Mouse (Mus musculus) liver, embryonic 15.5 days (tissue): Measurements from ENCODE around the gene Gas2l1. TPM values are rescaled to one million over a fixed set of nuclear protein-coding genes. Genes with fewer than 3 reads are reported as not detected.
"Not testable (repeated sequence)": the region's sequence is repeated elsewhere in the genome, so short reads cannot be mapped to it uniquely, and the experiment has no call there.

Experiments
- ATAC-seq: fragments of 200-750 bp; cut with Nextera tagmentation; 2 replicates; pipeline ENCODE4 v1.8.0; 2017; ENCODE audit warnings: moderate number of reproducible peaks, mild to moderate bottlenecking, moderate library complexity; ENCODE audit not compliant: insufficient read depth
- H3K27ac ChIP-seq: fragments of 300-500 bp; sonication (generic); replicated peaks from 2 replicates; pipeline ENCODE4 v1.5.1; 2015; ENCODE audit warnings: mild to moderate bottlenecking, inconsistent platforms
- H3K27me3 ChIP-seq: fragments of 300-500 bp; sonication (generic); 2 replicates; pipeline ENCODE4 v1.6.1; 2015; ENCODE audit warnings: mild to moderate bottlenecking, inconsistent platforms
- H3K36me3 ChIP-seq: fragments of 300-500 bp; sonication (generic); replicated peaks from 2 replicates; pipeline ENCODE4 v1.6.1; 2015; ENCODE audit warnings: moderate library complexity, mild to moderate bottlenecking, inconsistent platforms
- H3K4me1 ChIP-seq: fragments of 300-500 bp; sonication (generic); replicated peaks from 2 replicates; pipeline ENCODE4 v1.6.1; 2015; ENCODE audit warnings: inconsistent platforms
- H3K4me2 ChIP-seq: fragments of 300-500 bp; sonication (generic); 2 replicates; pipeline ENCODE4 v1.6.1; 2015; ENCODE audit warnings: moderate library complexity, mild to moderate bottlenecking, inconsistent platforms
- H3K4me3 ChIP-seq: fragments of 300-500 bp; sonication (generic); replicated peaks from 2 replicates; pipeline ENCODE4 v1.5.1; 2015; ENCODE audit warnings: mild to moderate bottlenecking, inconsistent platforms
- H3K9ac ChIP-seq: fragments of 300-500 bp; sonication (generic); 2 replicates; pipeline ENCODE4 v1.6.1; 2015; ENCODE audit warnings: moderate library complexity, mild to moderate bottlenecking, inconsistent platforms
- H3K9me3 ChIP-seq: fragments of 300-500 bp; sonication (generic); replicated peaks from 2 replicates; pipeline ENCODE4 v1.6.1; 2016; ENCODE audit warnings: inconsistent platforms
- whole genome bisulfite sequencing: fragments of 180-500 bp; shearing (Covaris S2); methylation state at CpG from one replicate; pipeline ENCODE4 v1.1.7; 2015; ENCODE audit warnings: mixed read lengths; ENCODE audit not compliant: insufficient replicate concordance; 5-methylcytosine and 5-hydroxymethylcytosine counted together
- polyA plus RNA-seq: library from polyadenylated mRNA; unstranded; fragments of >200 nt; fragmentation: Nextera tagmentation; extraction: Ambion mirVana; gene quantifications from 2 replicates; pipeline ENCODE4 v1.2.1, GENCODE M21; 2015

Gas2l1 gene
- polyA plus RNA-seq, 1 experiment from 2014 or later, result 12.1 TPM

GRCm38 (mm10) chr11:5098035-5098735 is 33.1 kb upstream of the Gas2l1 start:
- ATAC-seq, result no peak; the same call in none of the 2 replicates
- peaks cover 23% of the 10 kb centered on the region for H3K36me3 ChIP-seq
- H3K27ac ChIP-seq, result peak overlapping the region; percentile 88
- no peaks in the 10 kb centered on the region for H3K9me3 ChIP-seq
- peak overlapping the region; percentile 98 for H3K9ac ChIP-seq
- peak overlapping the region; percentile 93 for H3K4me2 ChIP-seq
- peaks cover 69% of the 10 kb centered on the region for H3K4me1 ChIP-seq
- peak overlapping the region; percentile 97 for H3K4me3 ChIP-seq
- under 1% methylated on average over 44 of the region's 44 CpGs for WGBS
- H3K27me3 ChIP-seq, result no peaks in the 10 kb centered on the region

- H3K27ac ChIP-seq, result no peak overlapping the region
- H3K9ac ChIP-seq, result peak overlapping the region; percentile 98
- peak overlapping the region; percentile 93 for H3K4me2 ChIP-seq
- peaks cover 55% of the 10 kb centered on the region for H3K4me1 ChIP-seq
- ATAC-seq, result no peak
- no peaks in the 10 kb centered on the region for H3K27me3 ChIP-seq
- 36% methylated on average over 8 of the region's 8 CpGs for WGBS
- H3K4me3 ChIP-seq, result peak overlapping the region; percentile 97
- H3K9me3 ChIP-seq, result no peaks in the 10 kb centered on the region
- H3K36me3 ChIP-seq, result peaks cover 35% of the 10 kb centered on the region
Measured at GRCm38 (mm10) chr11:5096480-5097020, 31.4 kb upstream of the Gas2l1 start.

DNA sequence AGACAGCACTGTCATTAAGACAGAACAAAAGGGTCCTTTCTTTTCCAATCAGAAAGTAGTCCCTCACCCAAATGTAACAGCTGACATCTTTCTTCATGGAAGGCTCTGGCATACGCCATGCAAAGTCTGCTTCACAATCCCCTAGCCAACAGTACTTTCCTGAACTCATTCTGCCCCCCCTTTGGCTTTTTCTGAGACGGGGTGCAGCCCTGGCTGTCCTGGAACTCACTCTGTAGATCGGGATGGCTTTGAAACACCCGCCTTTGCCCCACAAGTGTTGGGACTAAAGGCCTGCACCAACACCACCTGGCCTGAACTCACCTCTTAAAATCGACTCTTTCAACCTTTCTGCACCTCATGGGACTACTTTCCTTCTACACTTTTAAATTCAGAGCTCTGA is 30.8 kb upstream of the Gas2l1 start:
- Histone ChIP-seq H3K27ac (no peak overlapping the region; the same call in 1 of the 2 replicates), H3K27me3 (no peaks in the 10 kb centered on the region), H3K4me1 (peaks cover 49% of the 10 kb centered on the region), H3K4me2 (peak overlapping the region; percentile 93), H3K9me3 (no peaks in the 10 kb centered on the region), H3K36me3 (peaks cover 42% of the 10 kb centered on the region), H3K9ac (no peak overlapping the region), H3K4me3 (peak overlapping the region; percentile 97)
- ATAC-seq, result no peak
- 67% methylated on average over 5 of the region's 5 CpGs for WGBS

- Histone ChIP-seq H3K4me2 (no peak overlapping the region), H3K9me3 (no peaks in the 10 kb centered on the region), H3K27me3 (no peaks in the 10 kb centered on the region), H3K9ac (no peak overlapping the region), H3K36me3 (peaks cover 81% of the 10 kb centered on the region), H3K4me3 (no peak overlapping the region), H3K4me1 (peaks cover 26% of the 10 kb centered on the region), H3K27ac (no peak overlapping the region)
- 0 out of 2 replicates have a peak, but pooled peaks have one; percentile 32 for ATAC-seq
- WGBS, result 46% methylated on average over 2 of the region's 2 CpGs
Measured at GRCm38 (mm10) chr11:5091706-5092105, 26.6 kb upstream of the Gas2l1 start.

DNA sequence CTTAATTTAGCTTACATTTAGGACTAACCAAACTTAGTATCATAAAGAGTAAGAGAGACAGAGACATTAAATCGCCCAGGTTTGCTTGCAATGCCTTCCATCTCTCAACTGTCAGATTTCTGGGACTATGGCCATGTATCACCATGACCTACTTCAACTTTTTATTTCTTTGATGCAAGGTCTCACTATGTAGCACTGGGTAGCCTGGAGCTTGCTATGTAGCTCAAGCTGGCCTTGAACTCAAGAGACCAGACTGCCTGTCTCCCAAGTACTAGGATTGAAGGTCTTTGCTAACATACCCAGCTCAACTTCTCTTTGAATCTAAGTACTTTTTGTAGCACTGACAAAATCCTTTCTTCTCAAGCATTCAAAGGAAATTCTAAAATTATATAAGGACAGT is 24.0 kb upstream of the Gas2l1 start:
- no peak overlapping the region for H3K9ac ChIP-seq
- no peak for ATAC-seq
- peaks cover 95% of the 10 kb centered on the region for H3K36me3 ChIP-seq
- H3K27me3 ChIP-seq, result no peaks in the 10 kb centered on the region
- no peaks in the 10 kb centered on the region for H3K9me3 ChIP-seq
- H3K27ac ChIP-seq, result no peak overlapping the region
- H3K4me2 ChIP-seq, result no peak overlapping the region
- 93% methylated on average over 1 of the region's 1 CpGs for WGBS
- 0 out of 2 replicates have a peak, but pooled peaks cover 6% of the 10 kb centered on the region for H3K4me1 ChIP-seq
- H3K4me3 ChIP-seq, result no peak overlapping the region

- not testable (repeated sequence) for H3K9me3 ChIP-seq, H3K4me1 ChIP-seq, H3K4me3 ChIP-seq, H3K9ac ChIP-seq, ATAC-seq, H3K27ac ChIP-seq, H3K27me3 ChIP-seq, H3K4me2 ChIP-seq
- WGBS, result 81% methylated on average over 4 of the region's 5 CpGs
- H3K36me3 ChIP-seq, result peaks cover 86% of the 10 kb centered on the region
Measured at GRCm38 (mm10) chr11:5076843-5077242, 11.7 kb upstream of the Gas2l1 start.

DNA sequence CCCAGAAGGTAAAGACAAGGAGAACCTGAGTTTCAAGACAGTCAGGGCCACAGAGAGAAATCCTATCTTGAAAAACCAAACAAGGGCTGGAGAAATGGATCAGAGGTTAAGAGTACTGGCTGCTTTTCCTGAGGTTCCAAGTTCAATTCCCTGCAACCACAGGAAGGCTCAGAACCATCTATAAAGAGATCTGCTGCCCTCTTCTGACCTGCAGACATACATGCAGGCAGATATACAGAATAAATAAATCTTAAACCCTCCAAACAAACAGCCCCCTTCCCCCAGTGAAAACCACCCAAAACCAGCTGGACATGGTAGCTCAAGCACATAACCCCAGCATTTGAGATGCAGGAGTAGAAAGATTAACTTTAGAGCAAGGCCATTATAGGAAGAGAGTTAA is 10.6 kb upstream of the Gas2l1 start:
- H3K9me3 ChIP-seq, result no peaks in the 10 kb centered on the region
- H3K27ac ChIP-seq, result no peak overlapping the region
- H3K27me3 ChIP-seq, result no peaks in the 10 kb centered on the region
- no peaks in the 10 kb centered on the region for H3K4me1 ChIP-seq
- H3K4me3 ChIP-seq, result no peak overlapping the region
- no peak overlapping the region for H3K9ac ChIP-seq
- H3K36me3 ChIP-seq, result peaks cover 90% of the 10 kb centered on the region
- ATAC-seq, result no peak
- H3K4me2 ChIP-seq, result no peak overlapping the region

GRCm38 (mm10) chr11:5074882-5075281 is 9.8 kb upstream of the Gas2l1 start:
- no peak overlapping the region for H3K27ac ChIP-seq
- 65% methylated on average over 4 of the region's 4 CpGs for WGBS
- H3K9ac ChIP-seq, result no peak overlapping the region
- H3K4me1 ChIP-seq, result no peaks in the 10 kb centered on the region
- H3K4me3 ChIP-seq, result no peak overlapping the region
- ATAC-seq, result no peak
- no peaks in the 10 kb centered on the region for H3K27me3 ChIP-seq
- peaks cover 90% of the 10 kb centered on the region for H3K36me3 ChIP-seq
- H3K9me3 ChIP-seq, result no peaks in the 10 kb centered on the region
- no peak overlapping the region for H3K4me2 ChIP-seq

DNA sequence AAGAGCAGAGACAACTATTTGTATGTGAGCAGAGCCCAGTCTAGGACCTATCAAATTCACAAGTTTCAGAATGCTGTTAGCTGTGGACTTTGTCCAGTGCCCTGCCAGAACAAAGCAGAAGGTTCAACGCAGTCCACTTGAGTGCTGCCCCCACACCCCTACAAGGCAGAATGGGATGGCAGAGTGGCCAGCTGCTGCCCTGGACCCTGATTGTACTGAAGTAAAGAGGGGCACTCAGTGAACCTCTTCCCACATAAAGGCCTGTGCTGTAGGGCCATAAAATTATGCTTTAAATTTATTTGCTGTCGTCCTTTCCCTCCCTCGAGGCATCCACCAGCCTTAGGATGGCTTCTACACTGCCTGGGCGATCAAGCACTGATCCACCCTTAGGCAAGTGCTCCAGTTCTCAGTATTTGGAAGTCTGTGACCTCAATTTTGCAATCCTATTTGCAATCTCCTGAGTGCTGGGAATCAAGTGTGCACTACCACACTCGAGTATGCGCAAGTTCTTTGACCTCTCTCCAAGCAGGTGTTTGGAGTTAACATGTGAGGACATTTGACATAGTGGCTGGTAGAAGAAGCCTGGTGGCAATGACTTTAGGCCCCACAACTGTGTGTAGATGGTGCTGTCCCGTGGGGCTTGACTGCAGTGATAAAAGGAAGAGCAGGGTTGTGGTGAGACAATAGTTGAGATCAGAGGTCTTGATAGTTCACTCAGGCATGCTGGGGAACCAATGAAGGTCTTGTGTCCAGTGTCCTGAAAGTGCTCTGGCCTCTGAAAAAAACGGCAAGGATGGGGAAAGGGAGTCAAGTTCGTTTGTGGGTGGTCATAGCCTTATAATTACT is 3.2 kb upstream of the Gas2l1 start:
- no peak overlapping the region for H3K4me3 ChIP-seq
- H3K27ac ChIP-seq, result 0 out of 2 replicates have a peak overlapping the region, but pooled peaks have one; percentile 45
- peaks cover 43% of the 10 kb centered on the region for H3K4me1 ChIP-seq
- H3K4me2 ChIP-seq, result no peak overlapping the region
- WGBS, result 53% methylated on average over 9 of the region's 9 CpGs
- ATAC-seq, result no peak
- H3K27me3 ChIP-seq, result peaks cover 18% of the 10 kb centered on the region
- H3K9ac ChIP-seq, result no peak overlapping the region
- no peaks in the 10 kb centered on the region for H3K9me3 ChIP-seq
- peaks cover 59% of the 10 kb centered on the region for H3K36me3 ChIP-seq

DNA sequence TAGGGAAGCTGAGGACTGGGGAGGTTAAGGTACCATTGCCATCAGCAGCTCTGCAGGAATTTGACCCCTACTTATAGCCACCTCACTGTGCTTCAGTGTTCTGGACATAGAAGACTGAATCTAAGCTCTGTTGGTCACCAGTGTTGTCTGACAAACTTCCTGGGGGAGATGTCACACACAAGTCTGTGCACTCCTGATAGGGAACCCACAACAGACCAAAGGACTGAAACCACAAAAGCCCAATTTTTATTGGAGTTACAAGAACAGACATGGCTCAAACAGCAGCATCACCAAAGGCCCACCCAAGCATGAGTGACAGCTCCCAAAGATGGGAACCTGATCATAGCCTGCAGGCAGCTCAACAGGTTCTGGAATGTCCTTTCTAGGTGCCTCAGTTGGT is 1.9 kb upstream of the Gas2l1 start:
- peaks cover 46% of the 10 kb centered on the region for H3K36me3 ChIP-seq
- no peak overlapping the region for H3K4me2 ChIP-seq
- no peak overlapping the region for H3K4me3 ChIP-seq
- no peak overlapping the region for H3K27ac ChIP-seq
- H3K9ac ChIP-seq, result no peak overlapping the region
- H3K9me3 ChIP-seq, result no peaks in the 10 kb centered on the region
- peaks cover 54% of the 10 kb centered on the region for H3K4me1 ChIP-seq
- H3K27me3 ChIP-seq, result peaks cover 30% of the 10 kb centered on the region
- no peak for ATAC-seq
